Mouse (Mus musculus) Patski (cell line): ENCODE data around the gene Slc5a4a. TPM values are rescaled to one million over a fixed set of nuclear protein-coding genes. Genes with fewer than 3 reads are reported as not detected.

Experiments
- ATAC-seq: fragments of 100-300 bp; one replicate; pipeline ENCODE4 v1.8.0; 2021
- CTCF ChIA-PET: fragments of 350-600 bp; sonication (Branson Sonifier 250); formaldehyde crosslinking; loops from one replicate; lab custom pipeline; 2022; ENCODE audit warnings: inconsistent platforms; lab: Charles Lee
- POLR2A ChIA-PET: fragments of 350-600 bp; sonication (Branson Sonifier 250); formaldehyde crosslinking; loops from one replicate; lab custom pipeline; 2022; ENCODE audit warnings: antibody characterized with exemption, inconsistent platforms; lab: Charles Lee
- DNase-seq: peaks from one replicate; pipeline ENCODE4 v3.0.0-alpha.2; 2011; ENCODE audit warnings: low read depth, low spot score
- H3K27me3 ChIP-seq: fragments of 371-371 bp; one replicate; pipeline ENCODE4 v1.5.1; 2021
- CTCF ChIP-seq: fragments of 100-300 bp; IDR thresholded peaks from one replicate; pipeline ENCODE4 v1.5.1; 2021
- in situ Hi-C: fragments of 300-500 bp; cut with MboI; formaldehyde crosslinking; loops from 3 replicates; pipeline ENCODE4 v1.11.1; 2018; ENCODE audit warnings: low pct_unique_long_range_greater_than_20kb, mixed read lengths
- polyA plus RNA-seq: library from polyadenylated mRNA; unstranded; gene quantifications from one replicate; pipeline ENCODE4 v1.2.3, GENCODE M21; 2021

The Slc5a4a gene
- not detected for polyA plus RNA-seq

DNA sequence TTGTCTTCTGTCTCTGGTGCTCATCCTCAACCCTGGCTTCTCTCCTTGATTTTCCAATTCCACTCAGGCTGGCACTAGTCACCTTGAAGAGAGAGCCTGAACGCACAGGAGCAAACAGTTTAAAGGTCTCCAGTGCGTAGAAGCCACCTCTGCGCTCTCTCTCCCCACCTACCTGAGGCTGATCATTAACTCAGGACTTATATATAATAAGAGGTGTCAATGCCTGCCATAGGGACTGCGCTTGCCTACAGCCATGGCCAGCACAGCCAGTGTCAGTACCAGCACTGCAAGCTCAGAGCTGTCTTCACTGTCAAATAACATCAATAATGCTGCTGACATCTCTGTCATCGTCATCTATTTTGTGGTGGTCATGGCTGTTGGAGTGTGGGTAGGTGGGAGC lies at the start of gene Slc5a4a:
TSS of gene Slc5a4a (plus strand) at position 174 of the 400 bp plus-strand sequence.
- TF ChIP-seq CTCF = no peak
- peaks cover 4% of the 10 kb centered on the region for H3K27me3 ChIP-seq
- ATAC-seq (no peak), DNase-seq (no peak)
- POLR2A ChIA-PET = interaction anchor here (1.0 kb wide), 1 partner anchor 21 kb away, joined by 3 read pairs; no protein-coding TSS in a partner anchor
- CTCF ChIA-PET = no interaction called here
- in situ Hi-C loops = no loop called here

DNA sequence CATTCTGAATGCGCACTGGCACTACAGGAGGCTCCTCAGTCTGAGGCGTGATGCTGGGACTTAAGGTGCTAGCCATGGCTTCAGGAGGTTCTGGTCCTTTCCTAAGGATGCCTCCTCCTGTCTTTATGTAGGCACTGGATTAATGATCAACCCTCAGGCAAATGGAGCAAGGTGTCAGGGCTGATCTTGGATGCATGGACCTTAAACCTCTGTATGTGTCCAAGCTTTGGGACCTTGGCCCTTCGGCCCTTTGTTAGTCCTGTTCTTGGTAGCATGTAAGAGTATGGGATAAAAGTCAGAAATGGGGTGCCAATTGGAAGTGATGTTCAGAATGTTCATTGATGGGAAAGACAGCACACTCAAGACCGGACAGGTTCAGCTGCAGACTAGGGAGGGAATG lies 36.4 kb upstream of the Slc5a4a start, which contains the start of gene Slc5a4b:
TSS of gene Slc5a4b (minus strand) at position 101 of the 400 bp plus-strand sequence.
- CTCF ChIA-PET = no interaction called here
- DNase-seq = no peak
- no peak for ATAC-seq
- in situ Hi-C loops = no loop called here
- POLR2A ChIA-PET = no interaction called here
- no peak for TF ChIP-seq CTCF
- no peaks in the 10 kb centered on the region for H3K27me3 ChIP-seq

DNA sequence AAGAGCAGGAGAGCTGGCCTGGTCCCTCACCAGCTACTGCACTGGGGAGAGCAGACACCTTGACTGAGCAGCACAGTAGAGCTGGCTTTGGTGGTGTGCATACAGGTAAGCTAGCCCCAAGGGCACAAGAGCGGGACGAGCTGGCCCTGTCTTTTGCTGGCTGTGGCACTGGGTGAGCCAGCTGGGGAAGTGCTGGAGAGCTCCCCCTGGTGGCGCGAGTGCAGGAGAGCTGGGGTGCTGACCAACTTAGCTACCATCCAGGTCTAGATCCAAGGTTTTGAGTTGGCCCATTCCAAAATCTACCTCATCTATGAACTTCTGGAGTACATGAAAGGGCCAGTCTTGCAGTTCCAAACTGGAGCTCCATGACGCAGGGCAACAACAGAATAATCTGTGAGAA lies 29.3 kb upstream of the Slc5a4a start:
- TF ChIP-seq CTCF = peak; percentile 80
- ChIA-PET CTCF (interaction anchor here (0.9 to 1.4 kb wide), 7 partner anchors 9 to 176 kb away, joined by 3 to 4 read pairs (median 3); no protein-coding TSS in a partner anchor), POLR2A (interaction anchor here (0.5 kb wide), 1 partner anchor 166 kb away, joined by 4 read pairs; no protein-coding TSS in a partner anchor)
- ATAC-seq (no peak), DNase-seq (no peak)
- no peaks in the 10 kb centered on the region for H3K27me3 ChIP-seq
- in situ Hi-C loops = no loop called here

DNA sequence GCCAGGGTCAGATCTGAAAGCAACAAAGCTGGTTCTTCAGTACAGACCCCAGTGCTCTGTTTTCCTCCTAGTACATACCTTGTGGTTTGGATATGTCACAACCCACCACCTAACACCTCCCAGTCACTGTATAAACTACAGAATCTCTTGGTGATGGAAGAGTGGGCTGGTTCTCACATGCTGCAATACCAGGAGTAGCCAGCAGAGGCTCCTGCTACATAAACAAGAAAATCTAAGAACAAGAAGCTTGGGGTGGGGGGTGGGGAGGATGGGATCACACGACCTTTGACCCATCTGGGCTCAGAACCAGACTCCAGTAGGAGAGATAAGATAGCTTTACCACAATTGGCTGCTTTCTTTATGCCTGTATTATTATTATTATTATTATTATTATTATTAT lies 28.5 kb upstream of the Slc5a4a start:
- POLR2A ChIA-PET = no interaction called here
- DNase-seq (no peak), ATAC-seq (no peak)
- CTCF ChIA-PET = interaction anchor here (1.1 to 1.4 kb wide), 4 partner anchors 10 to 177 kb away, joined by 3 to 4 read pairs (median 3); no protein-coding TSS in a partner anchor
- peak; percentile 49 for TF ChIP-seq CTCF
- no peaks in the 10 kb centered on the region for H3K27me3 ChIP-seq
- in situ Hi-C loops = no loop called here

DNA sequence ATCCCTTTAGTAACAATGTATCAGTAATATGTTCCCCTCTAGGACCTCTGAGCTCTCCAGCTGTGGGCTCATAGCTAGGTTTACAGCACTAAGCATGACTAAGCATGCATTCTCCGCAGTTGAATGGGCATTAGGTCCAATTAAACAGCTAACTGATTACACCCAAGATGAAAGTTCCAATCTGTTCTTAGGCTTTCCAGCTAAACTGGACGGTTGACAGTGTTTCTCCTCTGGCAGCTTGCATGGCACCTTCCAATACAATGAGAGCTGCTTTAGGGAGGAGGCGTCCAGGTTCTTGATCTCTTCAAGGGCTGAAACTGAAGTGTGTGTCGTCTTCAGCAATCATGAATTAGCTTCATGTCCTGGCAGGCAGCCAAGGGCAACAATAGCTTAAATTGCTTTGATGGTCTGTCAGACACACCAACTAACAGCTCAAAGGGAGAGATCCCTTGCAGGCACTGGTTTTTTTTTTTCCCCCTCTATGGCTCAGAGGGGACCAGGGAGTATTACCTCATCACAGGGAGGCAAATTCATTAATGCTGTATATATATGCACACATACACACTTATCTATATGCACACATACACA lies 27.0 kb upstream of the Slc5a4a start:
- ChIA-PET POLR2A (no interaction called here), CTCF (interaction anchor here (0.6 to 1.3 kb wide), 4 partner anchors 10 to 57 kb away, joined by 3 to 5 read pairs (median 4); no protein-coding TSS in a partner anchor)
- DNase-seq (peak; percentile 57), ATAC-seq (peak; percentile 65)
- no peak for TF ChIP-seq CTCF
- H3K27me3 ChIP-seq = no peaks in the 10 kb centered on the region
- in situ Hi-C loops = no loop called here

DNA sequence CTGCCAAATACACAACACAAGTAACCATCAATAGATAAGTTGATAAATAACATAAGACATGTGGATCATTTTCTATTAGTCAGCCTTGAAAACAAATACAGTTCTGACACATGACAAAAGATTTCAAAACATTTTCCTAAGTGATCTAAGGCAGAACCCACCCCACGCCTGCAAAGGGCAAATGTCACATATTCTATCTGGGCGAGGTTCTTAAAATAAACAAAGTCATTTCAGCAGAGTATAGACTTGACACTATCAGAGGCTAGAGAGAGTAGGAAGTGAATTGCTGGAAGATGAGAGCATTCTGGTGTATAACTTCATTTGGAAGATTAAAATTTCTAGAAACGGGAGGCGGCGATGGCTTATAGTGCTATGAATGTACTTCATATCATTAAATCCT lies 25.8 kb upstream of the Slc5a4a start:
- no peaks in the 10 kb centered on the region for H3K27me3 ChIP-seq

DNA sequence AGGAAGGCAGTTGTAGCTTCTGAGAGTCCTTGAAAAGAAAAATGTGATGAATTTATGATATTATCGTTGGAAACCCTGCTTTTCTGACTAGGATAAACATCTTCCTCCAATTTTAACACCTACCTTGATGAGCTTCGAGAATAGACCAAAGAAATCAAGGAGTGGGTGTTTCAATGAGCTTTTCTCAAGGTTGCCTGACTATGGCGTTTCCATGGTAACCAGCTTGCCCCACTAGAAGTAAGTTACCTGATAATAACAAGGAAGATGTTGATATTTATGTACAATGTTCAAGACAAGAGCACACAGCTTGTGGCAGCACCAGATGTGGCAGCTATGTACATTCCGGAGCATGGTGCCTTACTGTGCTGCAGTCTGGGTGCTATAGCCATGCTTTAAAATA lies 14.7 kb upstream of the Slc5a4a start:
- TF ChIP-seq CTCF = no peak
- DNase-seq (no peak), ATAC-seq (no peak)
- in situ Hi-C loops = no loop called here
- ChIA-PET CTCF (interaction anchor here (1.9 kb wide), 1 partner anchor 29 kb away, joined by 4 read pairs; no protein-coding TSS in a partner anchor), POLR2A (interaction anchor here (0.7 kb wide), 1 partner anchor 33 kb away, joined by 4 read pairs; no protein-coding TSS in a partner anchor)
- H3K27me3 ChIP-seq = peaks cover 14% of the 10 kb centered on the region

More for the DNA sequence above, 25.8 kb upstream of the Slc5a4a start:
- in situ Hi-C loops = no loop called here
- no peak for DNase-seq
- ChIA-PET CTCF (no interaction called here), POLR2A (no interaction called here)
- no peak for ATAC-seq
- no peak for TF ChIP-seq CTCF

DNA sequence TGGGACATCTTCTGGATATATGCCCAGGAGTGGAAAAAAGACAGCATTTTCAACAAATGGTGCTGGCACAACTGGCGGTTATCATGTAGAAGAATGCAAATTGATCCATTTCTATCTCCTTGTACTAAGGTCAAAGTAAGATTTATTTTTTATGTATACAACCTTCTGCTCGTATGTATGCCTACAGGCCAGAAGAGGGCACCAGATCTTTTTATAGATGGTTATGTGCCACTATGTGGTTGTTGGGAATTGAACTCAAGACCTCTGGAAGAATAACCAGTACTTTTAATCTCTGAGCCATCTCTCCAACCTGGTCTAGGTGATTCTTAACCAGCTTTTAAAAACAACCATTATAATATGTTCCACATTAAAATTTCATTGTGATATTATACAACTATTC lies 10.9 kb upstream of the Slc5a4a start:
- peaks cover 26% of the 10 kb centered on the region for H3K27me3 ChIP-seq
- ATAC-seq (no peak), DNase-seq (no peak)
- in situ Hi-C loops = no loop called here
- CTCF ChIA-PET = no interaction called here
- no peak for TF ChIP-seq CTCF
- POLR2A ChIA-PET = no interaction called here

DNA sequence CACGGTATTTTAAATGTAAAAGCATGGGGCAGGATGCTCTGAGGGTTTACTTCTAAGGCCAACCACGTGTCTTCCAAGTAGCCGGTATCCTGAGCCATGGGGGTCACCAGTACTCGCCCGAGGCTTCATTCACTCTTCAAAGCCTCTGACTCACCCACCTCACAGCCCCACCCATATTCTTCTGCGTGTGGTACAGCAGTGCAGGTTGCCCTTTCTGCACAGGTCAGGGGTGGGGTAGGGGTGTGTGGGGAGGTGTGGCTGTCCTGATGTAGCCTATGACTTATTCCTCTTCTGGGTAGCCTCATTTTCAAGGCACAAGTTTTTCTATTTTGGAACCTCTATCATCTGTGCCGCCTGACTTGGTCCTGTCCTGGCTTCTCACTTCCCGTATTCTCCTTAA lies 405 bp upstream of the Slc5a4a start:
- TF ChIP-seq CTCF = no peak
- no peak for DNase-seq
- ChIA-PET CTCF (no interaction called here), POLR2A (interaction anchor here (1.0 kb wide), 1 partner anchor 22 kb away, joined by 3 read pairs; no protein-coding TSS in a partner anchor)
- no peak for ATAC-seq
- peaks cover 4% of the 10 kb centered on the region for H3K27me3 ChIP-seq
- in situ Hi-C loops = no loop called here

DNA sequence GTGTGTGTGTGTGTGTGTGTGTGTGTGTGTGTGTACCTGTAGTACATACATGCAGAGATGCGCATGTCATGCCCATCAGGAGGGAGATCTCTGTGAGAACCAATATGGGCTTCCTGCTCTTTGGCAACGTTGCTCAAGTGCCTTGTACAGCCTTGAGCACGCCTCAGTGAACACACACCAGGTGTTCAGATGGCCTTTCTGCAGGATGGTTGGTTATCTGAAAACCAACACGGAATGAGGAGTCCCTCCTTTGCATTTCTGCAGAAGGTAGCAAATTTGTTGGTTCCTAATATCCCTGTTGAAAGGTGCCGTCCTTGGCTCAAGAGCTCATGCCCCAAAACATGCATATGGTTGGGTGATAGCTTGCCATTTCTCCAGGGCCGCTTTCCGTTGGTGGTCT lies 8.7 kb downstream of the Slc5a4a start:
- ATAC-seq (no peak), DNase-seq (no peak)
- no peak for TF ChIP-seq CTCF
- ChIA-PET POLR2A (no interaction called here), CTCF (interaction anchor here (1.2 kb wide), 1 partner anchor 35 kb away, joined by 3 read pairs; no protein-coding TSS in a partner anchor)
- in situ Hi-C loops = no loop called here
- peaks cover 6% of the 10 kb centered on the region for H3K27me3 ChIP-seq

DNA sequence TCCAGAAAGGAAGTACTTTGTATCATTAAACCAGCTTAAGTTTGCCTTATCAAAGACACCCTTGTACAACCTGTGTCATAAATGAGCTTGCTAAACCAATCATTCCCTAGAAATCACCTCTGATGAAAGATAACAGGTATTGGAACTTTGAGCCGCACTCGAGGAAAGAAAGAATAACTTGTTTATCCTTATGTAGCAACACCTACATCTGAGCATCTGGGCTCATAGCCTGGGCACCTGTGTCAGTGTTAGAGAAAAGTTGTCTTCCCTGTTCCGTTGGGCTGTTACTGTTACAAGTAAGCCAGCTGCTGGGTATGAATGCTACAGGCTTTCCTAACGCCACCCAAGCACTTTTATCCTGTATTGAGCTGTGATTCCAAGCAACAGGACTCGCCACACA lies 10.3 kb downstream of the Slc5a4a start:
- no peak for DNase-seq
- ChIA-PET POLR2A (no interaction called here), CTCF (no interaction called here)
- in situ Hi-C loops = no loop called here
- no peak for TF ChIP-seq CTCF
- ATAC-seq = no peak
- H3K27me3 ChIP-seq = peaks cover 6% of the 10 kb centered on the region
